Mouse (Mus musculus) kidney, embryonic 15.5 days (tissue): ENCODE data around the gene Zfp982. TPM values are rescaled to one million over a fixed set of nuclear protein-coding genes. Genes with fewer than 3 reads are reported as not detected.
"Not testable (repeated sequence)": the region's sequence is repeated elsewhere in the genome, so short reads cannot be mapped to it uniquely, and the experiment has no call there.

Source experiments
- ATAC-seq: fragments of 200-750 bp; cut with Nextera tagmentation; replicated peaks from 2 replicates; pipeline ENCODE4 v1.8.0; 2017; ENCODE audit warnings: moderate TSS enrichment; ENCODE audit not compliant: low FRiP score
- H3K27ac ChIP-seq: fragments of 300-500 bp; sonication (generic); 2 replicates; pipeline ENCODE4 v1.5.1; 2015; ENCODE audit warnings: mild to moderate bottlenecking, inconsistent platforms
- H3K27me3 ChIP-seq: fragments of 300-500 bp; sonication (generic); 2 replicates; pipeline ENCODE4 v1.6.1; 2015; ENCODE audit warnings: inconsistent platforms
- H3K36me3 ChIP-seq: fragments of 300-500 bp; sonication (generic); 2 replicates; pipeline ENCODE4 v1.6.1; 2015; ENCODE audit warnings: inconsistent platforms
- H3K4me1 ChIP-seq: fragments of 300-500 bp; sonication (generic); 2 replicates; pipeline ENCODE4 v1.6.1; 2015; ENCODE audit warnings: inconsistent platforms
- H3K4me2 ChIP-seq: fragments of 300-500 bp; sonication (generic); 2 replicates; pipeline ENCODE4 v1.6.1; 2015; ENCODE audit warnings: moderate library complexity, mild to moderate bottlenecking, inconsistent platforms
- H3K4me3 ChIP-seq: fragments of 300-500 bp; sonication (generic); replicated peaks from 2 replicates; pipeline ENCODE4 v1.5.1; 2015; ENCODE audit warnings: mild to moderate bottlenecking, inconsistent platforms
- H3K9ac ChIP-seq: fragments of 300-500 bp; sonication (generic); 2 replicates; pipeline ENCODE4 v1.6.1; 2015; ENCODE audit warnings: mild to moderate bottlenecking, inconsistent platforms
- H3K9me3 ChIP-seq: fragments of 300-500 bp; sonication (generic); replicated peaks from 2 replicates; pipeline ENCODE4 v1.6.1; 2016; ENCODE audit warnings: inconsistent platforms
- WGBS: fragments of 180-500 bp; shearing (Covaris S2); methylation state at CpG from one replicate; pipeline ENCODE4 v1.1.7; 2015; ENCODE audit warnings: mixed read lengths; 5-methylcytosine and 5-hydroxymethylcytosine counted together
- polyA plus RNA-seq: library from polyadenylated mRNA; unstranded; fragments of >200 nt; fragmentation: Nextera tagmentation; extraction: Ambion mirVana; gene quantifications from 2 replicates; pipeline ENCODE4 v1.2.1, GENCODE M21; 2015

The Zfp982 gene
- polyA plus RNA-seq = 7.7 and 8.0 TPM in 2 replicates

DNA sequence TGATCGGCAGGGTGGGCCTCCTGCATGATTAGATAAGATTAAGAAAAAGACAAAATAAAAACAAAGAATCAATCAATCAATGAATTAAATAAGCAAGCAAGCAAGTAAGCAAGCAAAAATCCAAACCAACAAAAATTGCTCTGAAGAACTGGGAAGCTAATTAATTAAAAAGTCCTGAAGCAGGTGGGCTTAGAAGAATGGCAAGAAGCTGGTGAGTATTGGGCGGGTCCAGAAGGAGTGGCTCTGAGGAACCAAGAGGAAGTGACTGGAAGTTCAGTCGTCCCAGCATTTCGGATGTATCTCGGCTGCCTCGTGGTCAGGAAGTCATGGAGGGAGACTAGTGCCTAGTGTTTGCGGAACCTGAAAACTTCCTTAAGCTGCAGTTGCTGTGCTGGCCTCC is at the start of gene Zfp982:
Gene Zfp982 (plus strand): TSS at position 301 of the 400 bp plus-strand sequence.
- H3K27ac ChIP-seq, H3K4me2 ChIP-seq, ATAC-seq, H3K27me3 ChIP-seq, H3K4me1 ChIP-seq, H3K9ac ChIP-seq, H3K4me3 ChIP-seq: not testable (repeated sequence)
- Histone ChIP-seq H3K9me3 (peaks cover 56% of the 10 kb centered on the region), H3K36me3 (peaks cover 16% of the 10 kb centered on the region)
- WGBS = 85% methylated on average over 7 of the region's 7 CpGs

DNA sequence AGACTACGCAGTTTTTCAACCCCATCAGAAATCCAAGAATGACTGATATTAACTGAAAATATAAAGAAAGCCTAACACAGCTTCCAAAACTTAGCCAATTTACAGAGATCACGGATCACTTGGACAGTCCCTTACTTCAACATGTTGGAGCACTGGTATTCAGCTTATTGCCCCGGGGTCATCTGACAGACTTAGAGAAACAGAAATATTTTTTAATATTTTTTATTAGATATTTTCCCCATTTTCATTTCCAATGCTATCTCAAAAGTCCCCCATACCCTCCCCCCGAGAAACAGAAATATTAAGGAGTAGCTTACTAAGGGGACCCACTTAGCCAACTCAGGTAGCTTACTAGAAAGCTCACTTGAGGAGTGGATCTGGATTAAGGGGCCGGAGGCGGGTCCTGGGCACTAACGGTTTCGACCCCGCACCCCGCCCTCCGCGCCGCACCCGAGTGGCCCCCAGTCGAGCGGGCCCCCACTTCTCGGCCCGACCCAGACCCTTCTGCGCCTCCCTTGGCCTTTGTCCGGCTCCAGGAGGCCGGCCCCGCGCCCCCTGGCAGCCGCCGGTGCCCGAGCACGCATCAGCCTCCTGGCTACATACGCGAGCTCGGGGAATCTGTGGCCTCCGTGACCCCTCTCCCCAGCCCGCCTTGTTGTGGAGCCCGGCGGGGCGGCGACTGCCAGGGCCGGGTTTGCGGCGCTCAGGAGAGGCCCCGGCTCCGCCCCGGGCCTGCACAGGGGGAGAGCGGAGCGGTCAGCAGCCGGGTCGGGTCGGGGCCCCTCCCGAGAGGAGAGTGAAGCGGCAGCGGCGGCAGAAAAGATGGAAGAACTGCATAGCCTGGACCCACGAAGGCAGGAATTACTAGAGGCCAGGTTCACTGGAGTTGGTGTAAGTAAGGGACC is 49.3 kb upstream of the Zfp982 start:
- WGBS = 12% methylated on average over 52 of the region's 52 CpGs
- Histone ChIP-seq H3K4me3 (peak overlapping the region; percentile 59), H3K27ac (peak overlapping the region; percentile 28; the same call in 1 of the 2 replicates), H3K9ac (peak overlapping the region; percentile 74), H3K4me2 (peak overlapping the region; percentile 90)
- H3K9me3 ChIP-seq, H3K4me1 ChIP-seq, H3K27me3 ChIP-seq, H3K36me3 ChIP-seq: not testable (repeated sequence)
- peak; percentile 100 for ATAC-seq

DNA sequence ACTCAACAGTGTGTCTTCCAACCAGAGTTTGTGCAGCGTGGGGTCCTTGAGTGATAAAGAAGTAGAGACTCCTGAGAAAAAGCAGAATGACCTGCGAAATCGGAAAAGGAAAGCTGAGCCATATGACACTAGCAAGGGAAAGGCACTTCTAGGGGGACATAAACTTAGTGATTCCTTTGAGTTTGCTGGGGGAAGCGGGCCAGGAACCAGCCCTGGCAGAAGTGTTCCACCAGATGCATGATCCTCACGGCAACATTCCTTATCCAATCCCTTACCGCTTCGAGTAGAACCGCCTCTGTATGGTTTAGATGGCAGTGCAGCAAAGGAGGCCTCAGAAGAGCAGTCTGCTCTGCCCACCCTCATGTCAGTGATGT is 48.7 kb upstream of the Zfp982 start:
- peak overlapping the region; percentile 59 for H3K4me3 ChIP-seq
- 38% methylated on average over 8 of the region's 8 CpGs for WGBS
- ATAC-seq, H3K9me3 ChIP-seq, H3K4me1 ChIP-seq, H3K27me3 ChIP-seq, H3K36me3 ChIP-seq: not testable (repeated sequence)
- H3K9ac ChIP-seq = peak overlapping the region; percentile 74; the same call in 1 of the 2 replicates
- peak overlapping the region; percentile 28; the same call in 1 of the 2 replicates for H3K27ac ChIP-seq
- H3K4me2 ChIP-seq = peak overlapping the region; percentile 90

DNA sequence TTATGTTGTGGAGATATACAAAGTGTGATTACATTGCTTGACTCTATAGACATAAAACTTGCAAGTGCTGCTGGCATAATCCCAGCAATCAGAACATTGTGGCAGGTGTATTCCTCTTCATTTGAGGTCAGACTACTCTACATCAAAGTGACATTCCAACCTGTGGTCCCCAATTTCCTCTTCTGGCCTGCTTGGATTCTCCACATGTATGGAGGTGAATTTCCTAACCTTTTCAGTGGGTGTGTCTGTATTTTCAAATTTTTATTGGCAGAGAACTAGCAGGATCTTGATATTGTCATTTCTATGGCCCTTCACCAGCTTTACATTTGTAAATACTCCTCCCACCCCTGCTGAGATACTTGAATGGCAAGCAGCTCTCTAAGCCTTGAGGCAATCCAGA is 46.8 kb upstream of the Zfp982 start:
- H3K36me3 ChIP-seq, ATAC-seq, H3K27me3 ChIP-seq, H3K4me3 ChIP-seq, H3K27ac ChIP-seq, H3K4me2 ChIP-seq, H3K9me3 ChIP-seq, H3K9ac ChIP-seq, H3K4me1 ChIP-seq: not testable (repeated sequence)

DNA sequence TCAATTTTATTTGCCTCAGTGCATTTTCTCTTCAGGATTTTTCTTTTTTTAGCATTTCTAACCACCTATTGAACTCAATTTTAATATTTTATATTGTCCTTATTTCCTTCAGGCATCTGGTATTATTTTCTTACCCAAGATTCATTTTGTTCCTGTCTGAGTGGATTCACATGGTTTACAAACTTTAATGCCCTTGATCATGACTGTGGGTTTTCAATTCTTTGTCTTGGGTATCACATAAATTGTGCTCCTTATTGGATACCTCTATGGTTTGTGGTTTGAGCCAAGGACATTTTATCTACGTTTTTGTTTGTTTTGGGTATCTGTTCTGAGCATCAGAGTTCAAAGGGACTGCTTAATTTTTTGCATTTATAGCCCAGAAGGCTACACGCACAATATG is 43.9 kb upstream of the Zfp982 start:
- H3K27ac ChIP-seq = no peak overlapping the region
- H3K4me3 ChIP-seq = no peak overlapping the region
- no peaks in the 10 kb centered on the region for H3K27me3 ChIP-seq
- no peak overlapping the region for H3K4me2 ChIP-seq
- ATAC-seq = no peak
- H3K9me3 ChIP-seq = peaks cover 3% of the 10 kb centered on the region; the same call in 1 of the 2 replicates
- WGBS = 69% methylated on average over 2 of the region's 2 CpGs
- H3K36me3 ChIP-seq = no peaks in the 10 kb centered on the region
- H3K9ac ChIP-seq = no peak overlapping the region
- no peaks in the 10 kb centered on the region for H3K4me1 ChIP-seq

DNA sequence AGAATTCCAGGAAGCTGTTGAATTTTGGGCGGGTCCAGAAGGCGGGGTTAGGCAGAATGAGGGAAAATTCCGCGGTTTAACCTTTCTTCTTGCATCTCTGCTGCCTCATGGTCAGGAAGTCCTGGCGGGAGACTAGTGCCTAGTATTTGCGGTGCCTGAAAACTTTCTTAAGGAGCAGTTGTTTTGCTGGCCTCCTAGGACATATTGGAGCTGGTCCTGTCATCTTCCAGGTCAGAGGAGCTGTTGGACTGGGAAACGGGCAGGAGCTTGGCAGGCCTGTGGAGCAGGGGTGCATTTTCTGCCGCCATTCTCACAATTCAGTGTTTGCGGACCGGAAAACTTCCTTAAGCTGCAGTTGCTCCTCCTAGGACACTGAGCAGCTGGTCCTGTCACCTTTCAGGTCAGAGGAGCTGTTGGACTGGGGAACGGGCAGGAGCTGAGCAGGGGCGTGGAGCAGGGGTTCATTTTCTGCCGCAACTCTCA is 43.1 kb upstream of the Zfp982 start:
- Histone ChIP-seq H3K9ac (no peak overlapping the region), H3K27me3 (no peaks in the 10 kb centered on the region), H3K27ac (no peak overlapping the region), H3K4me1 (no peaks in the 10 kb centered on the region), H3K4me3 (peak overlapping the region; percentile 37), H3K9me3 (peaks cover 3% of the 10 kb centered on the region; the same call in 1 of the 2 replicates), H3K4me2 (peak overlapping the region; percentile 50), H3K36me3 (no peaks in the 10 kb centered on the region)
- WGBS = 39% methylated on average over 13 of the region's 13 CpGs
- ATAC-seq = peak; percentile 56; the same call in 1 of the 2 replicates

DNA sequence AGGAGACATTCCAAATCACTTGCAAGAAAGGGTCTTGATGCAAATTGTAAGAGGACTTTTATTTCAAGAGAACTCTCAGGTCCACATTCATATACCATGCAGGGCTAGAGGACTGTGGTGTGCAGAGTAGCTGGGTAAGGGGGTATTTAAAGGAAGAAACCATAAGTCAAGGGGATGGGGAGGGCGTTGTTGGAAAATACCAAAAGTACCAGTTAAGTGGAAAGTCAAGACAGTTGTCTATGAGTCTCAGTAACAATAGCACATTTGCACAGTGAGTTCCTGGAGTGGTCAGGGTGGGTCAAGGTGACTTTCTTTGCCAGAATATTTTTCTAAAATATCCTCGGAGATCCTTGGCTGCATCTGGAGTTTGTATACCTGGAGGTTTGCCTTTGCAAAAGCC is 42.2 kb upstream of the Zfp982 start:
- not testable (repeated sequence) for H3K9me3 ChIP-seq, ATAC-seq, H3K9ac ChIP-seq, H3K27ac ChIP-seq, H3K27me3 ChIP-seq, H3K4me1 ChIP-seq, H3K36me3 ChIP-seq
- WGBS = 75% methylated on average over 2 of the region's 2 CpGs
- H3K4me3 ChIP-seq = peak overlapping the region; percentile 37
- peak overlapping the region; percentile 50 for H3K4me2 ChIP-seq

DNA sequence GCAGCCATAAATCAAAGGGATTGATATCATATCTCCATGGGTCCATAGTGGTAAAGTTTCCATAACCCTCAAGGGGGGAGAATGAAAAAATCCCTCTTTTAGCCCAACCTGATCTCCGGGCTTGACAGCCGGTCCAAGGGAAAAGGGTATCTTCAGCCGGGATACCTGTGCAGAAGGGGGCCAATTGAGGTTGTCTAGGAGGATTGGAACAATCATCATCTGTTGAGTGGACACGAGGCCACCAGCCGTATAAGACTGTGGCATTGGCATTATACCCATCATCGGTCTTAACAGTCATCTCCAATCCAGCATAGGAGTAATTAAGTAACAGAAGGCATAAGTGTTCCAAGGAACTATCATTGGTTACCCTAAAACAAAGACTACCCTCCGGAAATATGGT is 25.0 kb upstream of the Zfp982 start:
- ATAC-seq, H3K27ac ChIP-seq, H3K4me2 ChIP-seq, H3K9ac ChIP-seq, H3K4me3 ChIP-seq, H3K4me1 ChIP-seq, H3K27me3 ChIP-seq: not testable (repeated sequence)
- Histone ChIP-seq H3K9me3 (peaks cover 60% of the 10 kb centered on the region), H3K36me3 (peaks cover 21% of the 10 kb centered on the region)
- WGBS = 91% methylated on average over 7 of the region's 7 CpGs

DNA sequence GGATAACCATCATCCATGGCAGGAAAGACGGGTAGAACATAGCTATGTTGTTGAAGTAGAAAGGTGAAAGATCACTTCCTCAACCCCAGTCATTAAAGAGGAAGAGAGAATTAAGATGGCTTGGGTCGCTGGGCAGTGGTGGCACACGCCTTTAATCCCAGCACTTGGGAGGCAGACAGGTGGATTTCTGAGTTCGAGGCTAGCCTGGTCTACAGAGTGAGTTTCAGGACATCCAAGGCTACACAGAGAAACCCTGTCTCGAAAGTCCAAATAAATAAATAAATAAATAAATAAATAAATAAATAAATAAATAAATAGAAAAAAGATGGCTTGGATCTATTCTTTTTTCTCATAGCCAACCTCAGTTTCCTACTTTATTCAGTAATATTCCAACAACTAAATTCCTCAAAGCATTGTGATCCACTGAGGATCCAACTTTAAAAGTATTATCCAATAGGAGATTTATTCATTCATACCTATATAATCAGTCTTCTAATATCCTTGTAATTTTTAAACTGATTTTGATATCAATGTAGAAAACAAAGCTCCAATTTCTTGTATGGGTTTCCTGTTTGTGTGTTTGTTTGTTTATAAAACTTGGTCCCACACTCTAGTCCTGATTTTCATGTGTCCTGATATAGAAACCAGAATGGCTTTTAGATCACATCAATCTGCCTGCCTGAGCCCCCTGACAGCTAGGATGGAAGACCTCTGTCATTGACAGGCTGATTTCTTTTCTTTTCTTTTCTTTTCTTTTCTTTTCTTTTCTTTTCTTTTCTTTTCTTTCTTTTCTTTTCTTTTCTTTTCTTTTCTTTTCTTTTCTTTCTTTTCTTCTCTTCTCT is 6.8 kb downstream of the Zfp982 start:
- H3K27ac ChIP-seq, H3K36me3 ChIP-seq, H3K4me3 ChIP-seq, H3K9ac ChIP-seq, H3K27me3 ChIP-seq, H3K4me2 ChIP-seq, H3K4me1 ChIP-seq: not testable (repeated sequence)
- peaks cover 26% of the 10 kb centered on the region for H3K9me3 ChIP-seq
- ATAC-seq = peak; percentile 40; the same call in 1 of the 2 replicates
- 87% methylated on average over 5 of the region's 5 CpGs for WGBS

DNA sequence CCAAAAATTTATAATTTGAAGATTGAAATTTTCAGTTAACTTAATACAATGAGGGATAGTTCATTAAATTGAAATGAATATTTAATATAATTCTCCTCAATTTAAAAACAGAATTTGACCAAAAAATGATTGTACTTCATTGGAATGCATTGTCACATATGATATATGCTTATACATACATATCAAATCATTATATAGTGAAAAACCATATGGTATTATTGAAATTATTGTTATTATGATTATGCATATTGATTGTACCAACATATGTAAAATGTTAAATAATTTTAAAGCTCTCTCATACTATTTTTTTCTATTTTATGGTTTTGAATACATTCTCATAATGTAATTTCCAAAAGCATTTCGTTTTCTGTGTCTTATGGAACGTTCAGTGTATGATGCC is 17.0 kb downstream of the Zfp982 start:
- H3K4me2 ChIP-seq = no peak overlapping the region
- WGBS = 89% methylated on average over 2 of the region's 2 CpGs
- no peak overlapping the region for H3K4me3 ChIP-seq
- H3K27me3 ChIP-seq = no peaks in the 10 kb centered on the region
- H3K36me3 ChIP-seq = peaks cover 19% of the 10 kb centered on the region
- no peak for ATAC-seq
- no peak overlapping the region for H3K9ac ChIP-seq
- no peaks in the 10 kb centered on the region for H3K4me1 ChIP-seq
- peaks cover 29% of the 10 kb centered on the region for H3K9me3 ChIP-seq
- no peak overlapping the region for H3K27ac ChIP-seq

DNA sequence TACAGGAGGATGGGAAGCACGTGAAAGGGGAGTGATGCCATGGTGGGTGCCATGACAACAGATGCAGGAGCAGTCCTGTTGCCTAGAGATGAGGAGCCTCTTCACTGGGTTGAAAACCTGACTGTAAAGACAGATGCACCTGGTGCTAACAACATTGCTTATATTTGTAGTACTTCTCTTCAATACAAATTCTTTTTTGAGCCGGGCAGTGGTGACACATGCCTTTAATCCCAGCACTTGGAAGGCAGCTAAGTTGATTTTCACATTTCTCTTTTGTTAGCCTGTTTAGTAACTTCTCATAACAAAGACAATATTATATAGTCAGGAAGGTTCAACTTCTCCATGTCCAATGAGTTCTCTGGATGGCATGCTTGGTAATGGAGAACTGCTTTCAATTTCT is 26.8 kb downstream of the Zfp982 start:
- Histone ChIP-seq H3K4me3 (no peak overlapping the region), H3K9me3 (peaks cover 69% of the 10 kb centered on the region)
- peak; percentile 16; the same call in 1 of the 2 replicates for ATAC-seq

DNA sequence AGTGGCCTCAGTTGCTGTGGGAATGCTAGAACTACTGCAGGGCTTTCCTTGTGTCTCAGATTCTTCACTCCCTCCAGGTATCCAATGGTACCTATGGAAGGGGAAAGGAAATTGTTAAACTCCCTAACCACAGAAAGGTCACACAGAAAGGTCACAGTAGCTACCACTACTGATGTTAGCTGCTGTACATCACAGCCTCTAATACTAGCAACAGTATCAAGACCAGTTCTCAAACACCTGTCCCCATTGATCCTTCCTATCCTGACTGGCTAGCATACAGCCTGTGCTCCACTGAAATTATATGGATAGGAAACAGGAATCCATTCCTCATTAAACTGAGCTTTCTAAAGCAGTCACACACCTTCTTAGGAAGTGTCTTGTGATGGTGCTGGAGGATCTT is 27.9 kb downstream of the Zfp982 start:
- H3K9ac ChIP-seq = no peak overlapping the region
- ATAC-seq = peak; percentile 19; the same call in 1 of the 2 replicates
- H3K9me3 ChIP-seq = peaks cover 66% of the 10 kb centered on the region
- H3K4me3 ChIP-seq = no peak overlapping the region
- H3K4me2 ChIP-seq = no peak overlapping the region
- no peaks in the 10 kb centered on the region; the same call in 1 of the 2 replicates for H3K36me3 ChIP-seq
- H3K27me3 ChIP-seq = no peaks in the 10 kb centered on the region
- no peaks in the 10 kb centered on the region for H3K4me1 ChIP-seq
- no peak overlapping the region for H3K27ac ChIP-seq

More for the DNA sequence above, 26.8 kb downstream of the Zfp982 start:
- WGBS = 74% methylated on average over 2 of the region's 2 CpGs
- Histone ChIP-seq H3K9ac (no peak overlapping the region), H3K27ac (no peak overlapping the region), H3K4me2 (no peak overlapping the region), H3K36me3 (peaks cover 2% of the 10 kb centered on the region; the same call in 1 of the 2 replicates), H3K4me1 (no peaks in the 10 kb centered on the region), H3K27me3 (no peaks in the 10 kb centered on the region)
